Mouse (Mus musculus) adrenal gland, postnatal 36 days (tissue): ENCODE measurements at regions not wholly inside any gene's neighbourhood (a gene's known extent, or its start where the extent isn't known, plus 50 kb on each side); places are given as distances from the start of the nearest gene placed in this dataset.

Source experiments
- DNase-seq, 2 experiments: peaks; one replicate each; pipeline ENCODE4 v3.0.0; 2021; ENCODE audit warnings: mixed read lengths in 1 of 2

DNA sequence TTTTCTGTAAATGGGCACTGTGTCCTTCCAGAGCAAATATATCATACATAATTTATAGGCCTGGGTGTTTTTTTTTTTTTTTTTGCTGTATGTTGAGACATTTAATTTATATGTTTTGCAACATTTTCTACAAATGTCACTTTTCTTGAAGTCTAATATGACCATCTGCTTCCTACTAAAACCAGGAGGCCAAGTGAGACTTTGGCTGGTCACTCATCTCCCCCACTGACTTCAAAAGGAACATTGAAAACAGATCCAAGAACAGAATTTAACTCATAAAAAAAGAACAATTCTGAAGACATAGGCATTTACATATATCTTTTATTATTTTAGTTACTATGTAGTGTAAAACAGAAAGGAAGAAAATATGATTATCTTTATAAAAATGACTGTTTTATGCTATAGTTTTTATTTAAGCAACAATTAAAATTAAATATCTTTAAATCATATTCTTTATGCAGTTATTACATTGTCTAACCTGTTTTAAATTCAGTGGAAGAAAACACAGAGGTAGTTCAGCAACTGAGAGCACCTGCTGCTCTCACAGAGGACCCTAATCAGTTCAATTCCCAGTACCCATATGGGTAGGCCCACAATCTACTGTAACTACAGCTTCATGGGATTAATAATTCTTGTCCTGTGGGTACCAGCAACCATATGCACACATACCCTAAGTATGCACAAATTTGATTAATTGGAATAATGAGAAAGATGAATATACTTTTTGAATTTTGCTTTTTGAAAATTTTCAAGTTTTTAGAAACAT lies 592.5 kb downstream of the Etv1 start:
- DNase-seq: no peak

GRCm38 (mm10) chr12:39373721-39374120 lies 594.5 kb downstream of the Etv1 start:
- DNase-seq: no peak
